Mouse (Mus musculus) lung, adult 2 months (tissue): ENCODE results near the gene Specc1. TPM values are rescaled to one million over a fixed set of nuclear protein-coding genes. Genes with fewer than 3 reads are reported as not detected.
A peak's percentile ranks its signal among the peaks of the same experiment; 100 is the strongest.

Experiments used
- DNase-seq: peaks from one replicate; pipeline ENCODE4 v3.0.0; 2022
- H3K4me1 ChIP-seq: fragments of 200-500 bp; 2 replicates; pipeline ENCODE4 v1.6.1; 2011; ENCODE audit warnings: low read length; ENCODE audit not compliant: control insufficient read depth, insufficient read depth
- H3K4me3 ChIP-seq: fragments of 200-500 bp; replicated peaks from 2 replicates; pipeline ENCODE3; 2011; ENCODE audit warnings: low read depth, mild to moderate bottlenecking, control low read depth, low read length; ENCODE audit errors: extremely low read depth
- CTCF ChIP-seq: fragments of 200-500 bp; IDR thresholded peaks from 2 replicates; pipeline ENCODE4 v1.5.1; 2011; ENCODE audit warnings: mild to moderate bottlenecking, low read length, control low read depth; ENCODE audit not compliant: insufficient read depth
- POLR2A ChIP-seq: fragments of 200-500 bp; IDR thresholded peaks from 2 replicates; pipeline ENCODE4 v1.6.1; 2011; ENCODE audit warnings: low read depth, mild to moderate bottlenecking, control low read depth, low read length, borderline replicate concordance; ENCODE audit errors: extremely low read depth
- WGBS: fragments of 180-500 bp; shearing (Covaris S2); methylation state at CpG from one replicate; pipeline ENCODE4 v1.1.7; 2018; 5-methylcytosine and 5-hydroxymethylcytosine counted together
- polyA plus RNA-seq: library from polyadenylated mRNA; depleted of rRNA; stranded (reverse); fragments of >200 nt; gene quantifications from 2 replicates; pipeline ENCODE4 v1.2.3, GENCODE M21; 2012

Gene Specc1
- polyA plus RNA-seq, 1 experiment = 12.2 TPM

DNA sequence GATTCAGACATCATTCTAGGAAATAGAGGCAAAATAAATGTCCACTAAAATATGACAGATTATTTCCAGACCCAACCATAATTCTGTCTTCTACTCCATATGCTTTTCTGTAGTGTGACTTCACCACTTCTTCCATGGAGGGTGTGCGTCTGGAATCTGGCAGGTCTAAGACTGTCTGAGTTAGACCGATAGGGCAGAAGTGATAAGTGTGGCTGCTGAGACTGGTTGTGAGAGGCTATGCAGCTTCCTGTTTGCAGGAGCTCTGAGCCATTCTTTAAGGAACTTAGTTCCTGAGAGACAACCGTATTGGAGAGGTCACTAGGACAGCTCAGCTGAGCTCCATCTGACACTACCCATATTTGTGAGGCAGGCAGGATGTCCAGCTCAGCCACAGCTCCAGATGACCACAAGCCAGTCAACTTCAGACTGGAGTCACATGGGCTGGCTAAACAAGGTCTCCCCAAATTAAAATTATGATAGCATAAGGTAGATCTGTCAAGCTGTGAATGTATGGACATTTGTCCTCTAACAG, 146.9 kb downstream of the Specc1 start:
- 32% methylated on average over 3 of the region's 3 CpGs for WGBS
- Histone ChIP-seq H3K4me3 (no peak overlapping the region), H3K4me1 (peaks cover 3% of the 10 kb centered on the region; the same call in 1 of the 2 replicates)
- TF ChIP-seq POLR2A = no peak
- TF ChIP-seq CTCF = no peak
- no peak for DNase-seq

DNA sequence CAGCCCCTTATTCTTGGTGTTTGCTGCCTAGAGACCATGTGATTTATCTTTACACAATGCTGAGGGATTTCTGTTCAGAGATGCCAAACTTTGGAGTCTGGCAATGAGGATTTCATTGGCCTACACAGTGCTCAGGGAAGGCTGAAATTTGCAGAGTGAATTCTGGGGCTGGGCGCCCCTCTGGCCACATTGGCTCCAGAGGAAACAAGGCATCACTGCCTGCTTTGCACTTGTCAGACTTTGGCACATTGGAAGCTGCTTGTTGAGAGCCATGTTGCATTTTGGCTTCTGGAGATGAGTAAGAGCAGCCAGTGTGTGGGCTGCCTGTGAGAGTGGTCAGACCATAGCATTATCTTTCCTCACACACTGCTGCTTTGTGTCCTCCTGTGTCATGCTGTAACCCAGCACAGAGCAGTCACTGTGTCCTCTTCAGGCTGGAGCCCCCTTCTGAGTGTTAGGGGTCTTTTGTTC, 149.9 kb downstream of the Specc1 start:
- H3K4me3 ChIP-seq = no peak overlapping the region
- no peak for TF ChIP-seq CTCF
- TF ChIP-seq POLR2A = no peak
- 82% methylated on average over 1 of the region's 1 CpGs for WGBS
- no peak for DNase-seq
- peaks cover 3% of the 10 kb centered on the region for H3K4me1 ChIP-seq

DNA sequence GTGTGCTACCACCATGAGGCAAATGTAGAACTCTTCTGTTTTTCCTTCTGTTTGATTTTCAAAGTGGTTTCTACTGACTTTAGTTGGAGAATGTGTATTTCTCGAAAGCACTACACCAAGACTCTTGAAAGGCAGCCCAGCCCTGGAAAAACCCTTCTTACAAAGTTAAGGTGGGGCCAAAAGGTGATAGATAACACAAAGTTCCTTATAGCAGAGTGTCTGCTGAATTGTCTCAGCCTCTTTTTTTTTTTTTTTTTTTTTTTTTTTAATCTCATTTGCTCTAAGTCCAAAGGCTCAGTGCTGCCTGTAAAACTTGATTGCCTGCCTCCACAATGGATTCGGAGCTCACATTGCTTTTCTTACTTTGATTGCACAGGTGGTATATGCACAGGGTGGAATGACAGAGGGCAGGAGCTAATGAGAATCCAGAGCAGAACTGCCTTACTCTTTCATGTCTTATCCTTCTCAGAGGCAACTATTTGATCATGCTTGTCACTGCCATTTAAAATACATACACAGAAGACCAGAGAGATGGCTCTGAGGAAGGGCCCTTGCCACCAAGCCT, 150.8 kb downstream of the Specc1 start:
- TF ChIP-seq CTCF = no peak
- no peak for DNase-seq
- Histone ChIP-seq H3K4me1 (peaks cover 3% of the 10 kb centered on the region), H3K4me3 (no peak overlapping the region)
- WGBS = 67% methylated on average over 2 of the region's 2 CpGs

DNA sequence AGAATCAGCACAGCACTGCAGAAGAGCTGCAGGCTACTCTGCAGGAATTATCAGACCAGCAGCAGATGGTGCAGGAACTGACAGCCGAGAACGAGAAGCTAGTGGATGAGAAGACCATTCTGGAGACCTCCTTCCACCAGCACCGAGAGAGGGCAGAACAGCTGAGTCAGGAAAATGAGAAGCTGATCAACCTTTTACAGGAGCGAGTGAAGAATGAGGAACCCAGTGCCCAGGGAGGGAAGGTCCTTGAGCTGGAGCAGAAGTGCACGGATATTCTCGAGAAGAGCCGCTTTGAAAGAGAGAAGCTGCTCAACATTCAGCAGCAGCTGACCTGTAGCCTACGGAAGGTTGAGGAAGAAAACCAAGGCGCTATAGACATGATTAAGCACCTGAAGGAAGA, 162.0 kb downstream of the Specc1 start:
- DNase-seq = no peak
- WGBS = 65% methylated on average over 9 of the region's 9 CpGs
- Histone ChIP-seq H3K4me1 (peaks cover 3% of the 10 kb centered on the region; the same call in 1 of the 2 replicates), H3K4me3 (no peak overlapping the region)
- TF ChIP-seq POLR2A (no peak), CTCF (no peak)

DNA sequence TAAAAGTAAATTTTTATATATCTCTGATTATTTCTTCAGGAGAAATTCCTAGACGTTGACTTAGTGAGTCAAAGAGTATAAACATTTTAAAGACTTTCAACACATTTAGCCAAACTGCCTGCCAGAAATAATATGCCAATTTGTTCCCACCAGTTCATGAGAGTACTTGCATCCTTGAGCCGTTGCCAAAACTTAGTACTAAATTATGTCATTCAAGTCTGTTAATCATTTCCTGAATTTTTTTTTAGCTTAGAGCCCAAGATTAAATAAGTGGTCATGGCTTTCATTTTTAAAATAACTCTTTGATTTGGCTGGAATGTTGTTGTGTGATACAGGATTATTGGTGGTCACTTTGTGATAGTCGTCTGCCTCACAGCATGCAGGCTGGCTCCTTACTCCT, 163.3 kb downstream of the Specc1 start:
- WGBS = 16% methylated on average over 3 of the region's 3 CpGs

DNA sequence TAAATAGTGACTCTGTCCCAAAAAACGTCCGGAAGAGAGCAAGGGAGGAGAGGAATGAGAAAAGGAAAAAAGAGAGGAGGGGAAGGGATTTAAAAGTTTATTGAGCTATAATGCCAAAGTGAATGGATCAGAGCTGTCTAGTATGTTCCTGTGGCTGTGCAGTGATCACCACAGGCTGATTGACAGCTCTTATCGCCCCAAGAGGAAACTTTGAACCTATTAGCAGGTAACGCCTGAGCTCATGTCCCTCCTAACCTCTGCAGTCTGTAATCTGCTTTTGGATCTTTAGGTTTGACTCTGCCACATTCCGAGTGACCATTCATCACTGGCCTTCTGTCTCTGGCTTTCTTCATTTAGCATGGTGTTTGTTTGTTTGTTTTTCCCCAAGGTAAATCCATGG, 164.8 kb downstream of the Specc1 start:
- TF ChIP-seq POLR2A (no peak), CTCF (no peak)
- 80% methylated on average over 5 of the region's 5 CpGs for WGBS
- Histone ChIP-seq H3K4me3 (no peak overlapping the region), H3K4me1 (peaks cover 3% of the 10 kb centered on the region; the same call in 1 of the 2 replicates)
- DNase-seq = no peak

More for the DNA sequence above, 163.3 kb downstream of the Specc1 start:
- TF ChIP-seq POLR2A = no peak
- no peak for TF ChIP-seq CTCF
- Histone ChIP-seq H3K4me1 (peaks cover 3% of the 10 kb centered on the region; the same call in 1 of the 2 replicates), H3K4me3 (no peak overlapping the region)
- DNase-seq = no peak

DNA sequence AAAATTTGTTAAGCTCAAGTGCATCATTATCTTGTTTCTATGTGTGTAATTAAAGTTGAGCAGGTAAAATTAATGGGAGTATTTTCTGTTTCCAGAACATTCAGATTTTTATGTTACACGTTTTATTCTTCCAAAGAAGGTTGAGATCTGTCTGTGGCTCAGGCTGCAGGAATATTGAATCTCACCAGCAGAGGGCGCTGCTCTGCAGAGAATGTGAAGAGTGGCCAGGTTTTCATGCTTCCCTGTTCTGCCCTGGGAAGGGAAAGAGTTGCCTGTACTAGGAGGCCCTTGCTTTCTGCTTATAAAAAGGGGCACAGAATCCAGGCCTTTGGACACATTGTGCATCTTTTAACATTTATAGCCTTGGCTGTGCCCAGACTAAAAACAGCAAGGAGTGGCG, 171.1 kb downstream of the Specc1 start:
- Histone ChIP-seq H3K4me1 (no peaks in the 10 kb centered on the region), H3K4me3 (no peak overlapping the region)
- 36% methylated on average over 3 of the region's 3 CpGs for WGBS
- DNase-seq = peak; percentile 87
- TF ChIP-seq CTCF (peak; percentile 91), POLR2A (no peak)

DNA sequence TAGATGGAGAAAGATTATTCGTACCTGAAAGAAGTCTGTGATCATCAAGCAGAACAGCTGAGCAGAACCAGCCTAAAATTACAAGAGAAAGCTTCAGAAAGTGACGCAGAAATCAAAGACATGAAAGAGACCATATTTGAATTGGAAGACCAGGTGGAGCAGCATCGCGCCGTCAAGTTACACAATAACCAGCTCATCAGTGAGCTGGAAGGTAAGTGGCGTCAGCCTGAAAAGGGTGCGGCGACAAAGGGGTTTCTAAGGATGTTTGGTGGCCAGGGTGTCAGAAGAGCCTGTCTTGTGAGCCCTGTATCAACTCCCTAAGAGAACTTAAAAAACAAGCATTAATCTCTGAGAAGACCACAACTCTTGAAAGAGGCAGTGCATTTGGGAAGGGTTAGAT, 171.6 kb downstream of the Specc1 start:
- H3K4me1 ChIP-seq = no peaks in the 10 kb centered on the region
- no peak for DNase-seq
- TF ChIP-seq CTCF = no peak
- no peak for TF ChIP-seq POLR2A
- H3K4me3 ChIP-seq = no peak overlapping the region
- 81% methylated on average over 8 of the region's 8 CpGs for WGBS

DNA sequence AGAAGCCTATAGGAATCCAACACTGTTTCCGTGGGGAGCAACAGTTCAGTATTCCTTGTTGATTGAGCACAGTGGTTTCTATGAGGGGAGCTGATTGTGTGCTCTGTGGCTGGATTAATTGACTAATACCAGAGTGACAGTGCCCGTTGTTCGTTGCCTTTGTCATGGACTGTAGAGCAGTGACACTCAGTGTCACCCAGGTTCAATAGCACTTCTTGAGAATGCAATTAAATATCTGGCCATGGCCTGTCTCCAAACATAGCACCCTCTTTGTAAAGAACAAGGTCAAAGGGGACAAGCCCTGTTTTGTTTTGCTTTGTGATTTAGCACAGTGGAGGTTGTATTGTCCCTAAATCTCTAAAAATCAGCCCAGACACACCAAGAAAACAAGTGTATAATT, 173.6 kb downstream of the Specc1 start:
- WGBS = 60% methylated on average over 3 of the region's 3 CpGs
- Histone ChIP-seq H3K4me1 (no peaks in the 10 kb centered on the region), H3K4me3 (no peak overlapping the region)
- no peak for DNase-seq
- TF ChIP-seq CTCF = no peak
- TF ChIP-seq POLR2A = no peak

DNA sequence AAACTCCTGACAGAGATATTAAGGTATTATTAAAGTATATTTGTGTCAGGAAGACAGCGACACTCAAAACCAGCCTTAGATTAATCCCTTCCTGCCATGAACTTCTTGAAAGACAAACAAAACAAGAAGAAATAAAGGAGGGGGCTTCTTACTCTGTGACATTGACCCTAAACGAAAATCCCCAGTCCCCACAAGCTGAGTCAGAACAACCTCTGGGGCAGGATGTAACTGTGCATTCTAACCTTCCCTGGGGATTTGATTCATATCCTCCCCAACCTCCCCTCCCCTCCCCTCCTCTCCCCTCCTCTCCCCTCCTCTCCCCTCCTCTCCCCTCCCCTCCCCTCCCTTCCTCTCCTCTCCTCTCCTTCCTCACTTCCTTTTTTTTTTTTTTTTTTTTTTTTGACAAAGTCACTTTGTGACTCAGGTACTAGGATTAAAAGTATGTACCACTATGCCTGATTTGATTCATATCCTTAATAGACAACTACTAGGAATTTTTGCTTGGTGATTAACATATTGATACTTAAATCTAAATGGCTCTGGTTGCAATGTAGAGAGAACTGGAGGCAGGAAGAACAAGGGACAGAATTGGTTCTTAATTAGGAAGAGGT, 174.2 kb downstream of the Specc1 start:
- TF ChIP-seq POLR2A = no peak
- no peak for TF ChIP-seq CTCF
- 66% methylated on average over 2 of the region's 2 CpGs for WGBS
- DNase-seq = no peak
- Histone ChIP-seq H3K4me3 (no peak overlapping the region), H3K4me1 (no peaks in the 10 kb centered on the region)
